Mouse (Mus musculus) granulocyte monocyte progenitor cell, adult 5-6 weeks (primary cell): ENCODE measurements around the gene Pank4. TPM values are rescaled to one million over a fixed set of nuclear protein-coding genes. Genes with fewer than 3 reads are reported as not detected.

Experiments used
- ATAC-seq: replicated peaks from 2 replicates; pipeline ENCODE4 v1.8.0; 2016; ENCODE audit warnings: mild to moderate bottlenecking, moderate TSS enrichment, inconsistent platforms; ENCODE audit not compliant: poor library complexity, severe bottlenecking
- total RNA-seq, 2 experiments: library from RNA; stranded (forward) in 1 of 2; stranded (reverse) in 1 of 2; fragments of 200-712, 200-1000 nt in 1 of 2; fragments of >200 nt in 1 of 2; fragmentation: Nextera tagmentation in 1 of 2; gene quantifications; 2 replicates each; pipeline ENCODE4 v1.2.3; 2014 to 2017

The Pank4 gene
- total RNA-seq, 2 experiments from 2014 or later = 20.8 to 36.3 TPM

GRCm38 (mm10) chr4:155009216-155009615 lies 45.3 kb downstream of the Pank4 start:
- no peak for ATAC-seq

- ATAC-seq = no peak
These were observed 46.9 kb downstream of the Pank4 start for GRCm38 (mm10) chr4:155010870-155011269.

- no peak for ATAC-seq
These were observed 47.5 kb downstream of the Pank4 start for GRCm38 (mm10) chr4:155011312-155012025.

GRCm38 (mm10) chr4:155012115-155012514 lies 48.2 kb downstream of the Pank4 start:
- no peak for ATAC-seq

- peak; percentile 91 for ATAC-seq
These were observed 48.9 kb downstream of the Pank4 start for GRCm38 (mm10) chr4:155012788-155013187.

- no peak for ATAC-seq
These were observed 50.3 kb downstream of the Pank4 start for GRCm38 (mm10) chr4:155014244-155014643.

GRCm38 (mm10) chr4:155014791-155015190 lies 50.9 kb downstream of the Pank4 start:
- no peak for ATAC-seq

- no peak for ATAC-seq
These were observed 51.6 kb downstream of the Pank4 start for GRCm38 (mm10) chr4:155015550-155015949.

GRCm38 (mm10) chr4:155016807-155017206 lies 52.9 kb downstream of the Pank4 start:
- ATAC-seq = no peak

- ATAC-seq = no peak
These were observed 53.4 kb downstream of the Pank4 start for GRCm38 (mm10) chr4:155017253-155017878.

- ATAC-seq = no peak
These were observed 54.1 kb downstream of the Pank4 start for GRCm38 (mm10) chr4:155018066-155018465.

GRCm38 (mm10) chr4:155018601-155019335 lies 54.8 kb downstream of the Pank4 start:
- ATAC-seq = peak; percentile 53

- ATAC-seq = no peak
These were observed 55.5 kb downstream of the Pank4 start for GRCm38 (mm10) chr4:155019336-155019847.

GRCm38 (mm10) chr4:155020141-155020540 lies 56.2 kb downstream of the Pank4 start:
- no peak for ATAC-seq

GRCm38 (mm10) chr4:155020813-155021212 lies 56.9 kb downstream of the Pank4 start:
- ATAC-seq = no peak

GRCm38 (mm10) chr4:155022228-155022855 lies 58.4 kb downstream of the Pank4 start:
- no peak for ATAC-seq

- no peak for ATAC-seq
These were observed 60.5 kb downstream of the Pank4 start for GRCm38 (mm10) chr4:155024170-155025010.
